Mouse (Mus musculus) kidney, embryonic 14.5 days (tissue): ENCODE measurements around the gene Krt14. TPM values are rescaled to one million over a fixed set of nuclear protein-coding genes. Genes with fewer than 3 reads are reported as not detected.

ENCODE experiments used
- ATAC-seq: fragments of 200-750 bp; cut with Nextera tagmentation; 2 replicates; pipeline ENCODE4 v1.8.0; 2017; ENCODE audit warnings: moderate number of reproducible peaks, mild to moderate bottlenecking, moderate TSS enrichment, moderate library complexity; ENCODE audit not compliant: low FRiP score, low TSS enrichment
- H3K27ac ChIP-seq: fragments of 300-500 bp; sonication (generic); 2 replicates; pipeline ENCODE4 v1.5.1; 2014; ENCODE audit warnings: low read depth, mild to moderate bottlenecking, low read length, moderate library complexity, mixed read lengths
- H3K27me3 ChIP-seq: fragments of 300-500 bp; sonication (generic); 2 replicates; pipeline ENCODE4 v1.6.1; 2014; ENCODE audit warnings: mild to moderate bottlenecking, low read length; ENCODE audit not compliant: control insufficient read depth, insufficient read depth
- H3K36me3 ChIP-seq: fragments of 300-500 bp; sonication (generic); 2 replicates; pipeline ENCODE4 v1.6.1; 2014; ENCODE audit warnings: low read length, mixed read lengths; ENCODE audit not compliant: control insufficient read depth, insufficient read depth
- H3K4me1 ChIP-seq: fragments of 300-500 bp; sonication (generic); 2 replicates; pipeline ENCODE4 v1.6.1; 2014; ENCODE audit warnings: low read length, mixed read lengths; ENCODE audit not compliant: control insufficient read depth, insufficient read depth
- H3K4me2 ChIP-seq: fragments of 300-500 bp; sonication (generic); replicated peaks from 2 replicates; pipeline ENCODE4 v1.6.1; 2014; ENCODE audit warnings: low read depth, mild to moderate bottlenecking, low read length
- H3K4me3 ChIP-seq: fragments of 300-500 bp; sonication (generic); 2 replicates; pipeline ENCODE4 v1.5.1; 2014; ENCODE audit warnings: mild to moderate bottlenecking, low read length
- H3K9ac ChIP-seq: fragments of 300-500 bp; sonication (generic); 2 replicates; pipeline ENCODE4 v1.6.1; 2014; ENCODE audit warnings: low read depth, mild to moderate bottlenecking, low read length, moderate library complexity
- H3K9me3 ChIP-seq: fragments of 300-500 bp; sonication (generic); 2 replicates; pipeline ENCODE4 v1.6.1; 2016; ENCODE audit warnings: low read length; ENCODE audit not compliant: control insufficient read depth
- WGBS: fragments of 180-500 bp; shearing (Covaris S2); extraction: QIAGEN DNeasy Blood & Tissue Kit; methylation state at CpG from one replicate; pipeline ENCODE4 v1.1.7; 2014; 5-methylcytosine and 5-hydroxymethylcytosine counted together
- polyA plus RNA-seq: library from polyadenylated mRNA; unstranded; fragments of >200 nt; fragmentation: Nextera tagmentation; extraction: Ambion mirVana; gene quantifications from 2 replicates; pipeline ENCODE4 v1.2.1, GENCODE M21; 2014

Gene Krt14
- polyA plus RNA-seq, 1 experiment from 2014 or later, result not detected

GRCm38 (mm10) chr11:100203448-100203847 is 3.9 kb downstream of the Krt14 start:
- ATAC-seq, result peak; percentile 66; the same call in 1 of the 2 replicates
- Histone ChIP-seq H3K27me3 (no peaks in the 10 kb centered on the region), H3K27ac (no peak overlapping the region), H3K36me3 (no peaks in the 10 kb centered on the region), H3K4me3 (no peak overlapping the region), H3K9me3 (no peaks in the 10 kb centered on the region), H3K4me1 (no peaks in the 10 kb centered on the region), H3K9ac (no peak overlapping the region), H3K4me2 (no peak overlapping the region)
- 13% methylated on average over 6 of the region's 6 CpGs for whole genome bisulfite sequencing

GRCm38 (mm10) chr11:100202906-100203305 is 4.4 kb downstream of the Krt14 start:
- no peak for ATAC-seq
- no peak overlapping the region for H3K4me3 ChIP-seq
- H3K27ac ChIP-seq, result no peak overlapping the region
- H3K4me2 ChIP-seq, result no peak overlapping the region
- H3K36me3 ChIP-seq, result no peaks in the 10 kb centered on the region
- no peaks in the 10 kb centered on the region for H3K9me3 ChIP-seq
- H3K27me3 ChIP-seq, result no peaks in the 10 kb centered on the region
- H3K4me1 ChIP-seq, result no peaks in the 10 kb centered on the region
- WGBS, result 77% methylated on average over 4 of the region's 4 CpGs
- no peak overlapping the region for H3K9ac ChIP-seq

- Histone ChIP-seq H3K4me2 (no peak overlapping the region), H3K27ac (no peak overlapping the region), H3K9me3 (no peaks in the 10 kb centered on the region), H3K36me3 (no peaks in the 10 kb centered on the region), H3K27me3 (no peaks in the 10 kb centered on the region), H3K4me3 (no peak overlapping the region), H3K4me1 (no peaks in the 10 kb centered on the region), H3K9ac (no peak overlapping the region)
- ATAC-seq, result no peak
- WGBS, result 49% methylated on average over 8 of the region's 8 CpGs
These were observed 7.1 kb downstream of the Krt14 start for GRCm38 (mm10) chr11:100200104-100200820.

- H3K27ac ChIP-seq, result no peak overlapping the region
- no peaks in the 10 kb centered on the region for H3K4me1 ChIP-seq
- H3K4me2 ChIP-seq, result no peak overlapping the region
- H3K9ac ChIP-seq, result no peak overlapping the region
- 75% methylated on average over 4 of the region's 4 CpGs for WGBS
- no peak for ATAC-seq
- no peaks in the 10 kb centered on the region for H3K36me3 ChIP-seq
- H3K4me3 ChIP-seq, result no peak overlapping the region
- no peaks in the 10 kb centered on the region for H3K9me3 ChIP-seq
- no peaks in the 10 kb centered on the region for H3K27me3 ChIP-seq
These were observed 8.7 kb downstream of the Krt14 start for GRCm38 (mm10) chr11:100198666-100199065.

GRCm38 (mm10) chr11:100192992-100193391 is 14.4 kb downstream of the Krt14 start, which contains the start of gene Krt9:
Gene Krt9, minus strand, starts transcription at chr11:100193246.
- 19% methylated on average over 9 of the region's 9 CpGs for WGBS

GRCm38 (mm10) chr11:100191820-100192219 is 15.5 kb downstream of the Krt14 start:
- no peak overlapping the region for H3K4me2 ChIP-seq
- no peaks in the 10 kb centered on the region for H3K36me3 ChIP-seq
- ATAC-seq, result no peak
- no peaks in the 10 kb centered on the region; the same call in 1 of the 2 replicates for H3K4me1 ChIP-seq
- no peaks in the 10 kb centered on the region for H3K9me3 ChIP-seq
- H3K27me3 ChIP-seq, result no peaks in the 10 kb centered on the region
- H3K4me3 ChIP-seq, result no peak overlapping the region
- no peak overlapping the region for H3K27ac ChIP-seq
- 87% methylated on average over 3 of the region's 3 CpGs for WGBS
- H3K9ac ChIP-seq, result no peak overlapping the region

More at GRCm38 (mm10) chr11:100192992-100193391, 14.4 kb downstream of the Krt14 start, which contains the start of gene Krt9:
- H3K9ac ChIP-seq, result no peak within 1 kb of the TSS
- H3K4me3 ChIP-seq, result no peak within 1 kb of the TSS
- H3K4me2 ChIP-seq, result peak within 1 kb of the TSS; percentile 9; the same call in 1 of the 2 replicates
- H3K4me1 ChIP-seq, result no peaks in the 10 kb centered on the region; the same call in 1 of the 2 replicates
- H3K27ac ChIP-seq, result no peak within 1 kb of the TSS
- no peaks in the 10 kb centered on the region for H3K9me3 ChIP-seq
- no peaks in the 10 kb centered on the region for H3K36me3 ChIP-seq
- peak; percentile 39; the same call in 1 of the 2 replicates for ATAC-seq
- no peaks in the 10 kb centered on the region for H3K27me3 ChIP-seq

- no peak for ATAC-seq
- H3K4me2 ChIP-seq, result no peak overlapping the region
- no peaks in the 10 kb centered on the region for H3K27me3 ChIP-seq
- H3K4me1 ChIP-seq, result no peaks in the 10 kb centered on the region
- H3K4me3 ChIP-seq, result no peak overlapping the region
- no peak overlapping the region for H3K9ac ChIP-seq
- H3K27ac ChIP-seq, result no peak overlapping the region
- H3K9me3 ChIP-seq, result no peaks in the 10 kb centered on the region
- WGBS, result 87% methylated on average over 8 of the region's 8 CpGs
- H3K36me3 ChIP-seq, result no peaks in the 10 kb centered on the region
These were observed 20.6 kb downstream of the Krt14 start for GRCm38 (mm10) chr11:100186736-100187135.

GRCm38 (mm10) chr11:100181725-100182124 is 25.6 kb downstream of the Krt14 start:
- no peak overlapping the region for H3K9ac ChIP-seq
- no peaks in the 10 kb centered on the region for H3K27me3 ChIP-seq
- no peak overlapping the region for H3K4me2 ChIP-seq
- WGBS, result 73% methylated on average over 7 of the region's 7 CpGs
- no peaks in the 10 kb centered on the region for H3K4me1 ChIP-seq
- H3K4me3 ChIP-seq, result no peak overlapping the region
- H3K36me3 ChIP-seq, result no peaks in the 10 kb centered on the region
- no peaks in the 10 kb centered on the region for H3K9me3 ChIP-seq
- H3K27ac ChIP-seq, result no peak overlapping the region
- ATAC-seq, result no peak

GRCm38 (mm10) chr11:100179260-100179659 is 28.1 kb downstream of the Krt14 start:
- Histone ChIP-seq H3K9me3 (no peaks in the 10 kb centered on the region), H3K9ac (no peak overlapping the region), H3K4me2 (no peak overlapping the region), H3K36me3 (no peaks in the 10 kb centered on the region), H3K4me3 (no peak overlapping the region), H3K27ac (no peak overlapping the region), H3K4me1 (no peaks in the 10 kb centered on the region), H3K27me3 (no peaks in the 10 kb centered on the region)
- 85% methylated on average over 3 of the region's 3 CpGs for WGBS
- ATAC-seq, result no peak
